Mouse (Mus musculus): ENCODE data around the gene Myo1d. TPM values are rescaled to one million over a fixed set of nuclear protein-coding genes. Genes with fewer than 3 reads are reported as not detected.

Gene Myo1d
- 2.1 and 2.4 TPM in 2 replicates for polyA plus RNA-seq (2015; fragmentation: Nextera tagmentation; extraction: Ambion mirVana)

DNA sequence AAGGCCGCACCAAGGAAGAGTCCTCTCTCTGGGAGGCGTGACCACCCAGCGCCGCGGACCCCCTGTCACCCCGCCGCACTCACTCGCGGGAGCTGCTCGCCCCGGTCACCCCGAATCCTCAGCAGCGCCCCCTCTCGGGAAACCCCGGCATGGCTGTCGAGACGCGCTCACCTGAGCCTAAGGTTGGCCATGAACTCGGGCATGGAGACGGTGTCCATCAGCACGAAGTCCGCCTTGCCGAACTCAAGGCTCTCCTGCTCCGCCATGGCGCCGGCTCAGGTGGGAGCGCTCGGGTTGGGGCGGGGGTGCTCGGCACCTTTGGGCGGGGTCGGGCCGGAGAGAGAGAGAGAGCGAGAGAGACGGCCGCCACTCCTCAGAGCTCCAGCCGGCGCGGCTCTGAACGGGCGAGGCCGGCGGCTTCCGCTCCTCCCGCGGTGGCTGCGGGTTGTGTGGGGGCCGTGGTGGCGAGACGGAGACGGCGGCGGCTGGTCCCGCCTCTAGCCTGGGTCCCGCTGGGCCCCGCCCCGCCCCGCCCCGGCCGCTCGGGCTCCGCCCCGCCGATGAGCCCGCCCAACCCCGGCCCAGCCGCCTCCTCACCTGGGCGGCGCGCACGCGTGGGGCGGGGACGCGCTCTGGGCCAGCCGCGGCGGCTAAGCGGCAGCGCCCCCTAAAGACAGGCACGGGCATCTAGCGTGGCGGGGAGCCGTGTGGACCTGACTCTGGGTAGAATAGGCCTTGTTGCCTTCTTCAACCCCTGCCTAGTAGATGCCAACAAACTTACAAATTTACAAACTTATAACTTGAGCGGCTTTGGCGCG, at the start of gene Myo1d:
Gene Myo1d (minus strand): TSS at position 499 of the 818 bp plus-strand sequence.
- peak within 1 kb of the TSS; percentile 95 for H3K4me2 ChIP-seq (ENCODE audit: low read length)
- WGBS = under 1% methylated on average over 76 of the region's 87 CpGs
- peak within 1 kb of the TSS; percentile 64 for H3K27ac ChIP-seq (ENCODE audit: low read depth, low read length)

GRCm38 (mm10) chr11:80821794-80822193, 42.0 kb upstream of the Myo1d start:
- Histone ChIP-seq H3K27me3 (replicated peaks; ENCODE audit: control insufficient read depth, insufficient read depth, low read length) (no peaks in the 10 kb centered on the region), H3K9me3 (ENCODE audit: control insufficient read depth, low read length) (no peaks in the 10 kb centered on the region), H3K4me3 (ENCODE audit: low read length) (no peak overlapping the region), H3K9ac (ENCODE audit: low read depth, low read length) (no peak overlapping the region), H3K36me3 (ENCODE audit: control insufficient read depth, insufficient read depth, low read length) (no peaks in the 10 kb centered on the region), H3K27ac (ENCODE audit: low read depth, low read length) (no peak overlapping the region), H3K4me2 (ENCODE audit: low read length) (no peak overlapping the region), H3K4me1 (ENCODE audit: control insufficient read depth, insufficient read depth, low read depth, low read length) (peaks cover 6% of the 10 kb centered on the region; the same call in 1 of the 2 replicates)
- no peak for ATAC-seq
- 88% methylated on average over 9 of the region's 9 CpGs for WGBS

More for the DNA sequence above, at the start of gene Myo1d:
- H3K9ac ChIP-seq (ENCODE audit: low read depth, low read length) = peak within 1 kb of the TSS; percentile 79
- H3K4me1 ChIP-seq (ENCODE audit: control insufficient read depth, insufficient read depth, low read depth, low read length) = peaks cover 7% of the 10 kb centered on the region
- peak; percentile 96 for ATAC-seq
- H3K9me3 ChIP-seq (ENCODE audit: control insufficient read depth, low read length) = no peaks in the 10 kb centered on the region
- H3K36me3 ChIP-seq (ENCODE audit: control insufficient read depth, insufficient read depth, low read length) = no peaks in the 10 kb centered on the region
- H3K27me3 ChIP-seq (replicated peaks; ENCODE audit: control insufficient read depth, insufficient read depth, low read length) = peaks cover 2% of the 10 kb centered on the region; the same call in 1 of the 2 replicates
- peak within 1 kb of the TSS; percentile 87 for H3K4me3 ChIP-seq (ENCODE audit: low read length)

DNA sequence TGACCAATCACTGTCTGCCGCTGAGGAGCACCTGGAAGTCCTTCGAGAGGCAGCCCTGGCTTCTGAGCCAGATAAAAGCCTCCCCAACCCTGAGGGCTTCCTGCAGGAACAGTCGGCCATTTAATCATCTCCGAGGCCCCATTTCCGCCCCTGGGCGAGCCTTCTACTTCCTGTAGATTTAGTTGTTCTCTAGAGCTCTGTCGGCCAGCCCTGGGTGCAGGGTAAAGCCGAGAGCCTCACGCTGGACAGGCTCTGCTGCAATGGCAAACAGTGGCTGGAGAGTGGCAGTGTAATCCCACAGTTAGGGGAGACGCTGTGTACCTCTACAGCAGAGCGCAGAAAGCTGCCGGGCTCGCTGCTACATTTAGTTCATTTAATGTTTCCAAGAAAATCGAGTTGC, 41.5 kb upstream of the Myo1d start:
- peak; percentile 83 for ATAC-seq
- Histone ChIP-seq H3K27ac (ENCODE audit: low read depth, low read length) (no peak overlapping the region), H3K9ac (ENCODE audit: low read depth, low read length) (no peak overlapping the region), H3K4me1 (ENCODE audit: control insufficient read depth, insufficient read depth, low read depth, low read length) (peaks cover 6% of the 10 kb centered on the region; the same call in 1 of the 2 replicates), H3K4me2 (ENCODE audit: low read length) (no peak overlapping the region), H3K27me3 (replicated peaks; ENCODE audit: control insufficient read depth, insufficient read depth, low read length) (no peaks in the 10 kb centered on the region), H3K9me3 (ENCODE audit: control insufficient read depth, low read length) (no peaks in the 10 kb centered on the region), H3K4me3 (ENCODE audit: low read length) (no peak overlapping the region), H3K36me3 (ENCODE audit: control insufficient read depth, insufficient read depth, low read length) (no peaks in the 10 kb centered on the region)
- WGBS = 57% methylated on average over 14 of the region's 14 CpGs

DNA sequence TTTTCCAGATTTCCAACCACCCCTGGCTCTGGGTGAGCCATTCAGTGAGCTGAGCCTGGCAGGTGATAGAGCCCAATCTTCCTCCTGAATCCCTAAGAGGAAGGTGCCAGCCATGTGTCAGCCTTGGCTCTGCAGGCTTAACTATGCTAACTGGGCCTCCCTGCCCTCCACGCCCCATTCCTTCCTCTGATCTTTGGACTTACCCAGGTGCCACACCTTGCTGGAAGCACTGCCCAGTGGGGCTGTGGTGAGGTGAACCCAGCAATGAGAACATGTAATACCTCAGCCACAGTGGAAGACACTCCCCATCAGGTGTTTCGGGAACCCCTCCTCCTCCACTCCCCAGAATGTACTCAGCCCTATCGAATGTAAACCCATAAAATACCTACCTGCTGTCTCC, 40.3 kb upstream of the Myo1d start:
- no peaks in the 10 kb centered on the region for H3K36me3 ChIP-seq (ENCODE audit: control insufficient read depth, insufficient read depth, low read length)
- H3K27ac ChIP-seq (ENCODE audit: low read depth, low read length) = no peak overlapping the region
- 96% methylated on average over 3 of the region's 3 CpGs for WGBS
- no peak overlapping the region for H3K4me2 ChIP-seq (ENCODE audit: low read length)
- no peak for ATAC-seq
- H3K4me3 ChIP-seq (ENCODE audit: low read length) = no peak overlapping the region
- H3K27me3 ChIP-seq (replicated peaks; ENCODE audit: control insufficient read depth, insufficient read depth, low read length) = no peaks in the 10 kb centered on the region
- H3K9me3 ChIP-seq (ENCODE audit: control insufficient read depth, low read length) = no peaks in the 10 kb centered on the region
- H3K9ac ChIP-seq (ENCODE audit: low read depth, low read length) = no peak overlapping the region
- H3K4me1 ChIP-seq (ENCODE audit: control insufficient read depth, insufficient read depth, low read depth, low read length) = peaks cover 6% of the 10 kb centered on the region; the same call in 1 of the 2 replicates

DNA sequence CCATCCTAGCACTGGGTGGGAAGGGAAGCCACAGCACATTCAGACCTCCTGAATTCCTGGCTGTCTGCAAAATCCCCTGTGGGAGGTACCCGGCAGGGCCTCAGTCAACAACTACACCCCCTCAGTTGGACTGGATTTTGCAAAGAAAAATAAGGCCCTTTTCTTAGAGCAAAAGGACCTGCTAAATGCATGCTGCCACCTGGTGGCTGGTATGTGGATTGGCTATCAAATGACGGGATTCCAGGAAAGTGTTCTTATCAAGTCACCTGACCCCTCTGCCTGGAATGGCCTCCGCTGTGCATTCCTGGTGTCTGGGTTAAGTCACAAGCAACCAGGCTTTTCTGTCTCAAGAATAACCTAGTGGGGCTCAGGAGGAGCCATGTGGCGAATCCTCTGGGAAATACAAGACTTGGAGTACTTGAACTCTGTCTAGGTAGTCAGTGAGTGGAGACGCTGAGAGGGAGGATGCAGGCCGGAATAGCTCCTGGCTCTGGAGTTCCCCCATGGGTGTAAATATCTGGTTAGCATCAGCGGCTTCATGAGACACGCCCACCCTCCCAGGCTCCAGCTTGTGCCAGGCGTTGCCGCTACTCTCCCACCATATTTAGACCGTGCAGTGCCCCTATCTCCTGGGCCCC, 38.4 kb upstream of the Myo1d start:
- Histone ChIP-seq H3K36me3 (ENCODE audit: control insufficient read depth, insufficient read depth, low read length) (no peaks in the 10 kb centered on the region), H3K4me3 (ENCODE audit: low read length) (no peak overlapping the region), H3K27me3 (replicated peaks; ENCODE audit: control insufficient read depth, insufficient read depth, low read length) (no peaks in the 10 kb centered on the region), H3K27ac (ENCODE audit: low read depth, low read length) (no peak overlapping the region), H3K4me1 (ENCODE audit: control insufficient read depth, insufficient read depth, low read depth, low read length) (peaks cover 6% of the 10 kb centered on the region; the same call in 1 of the 2 replicates), H3K9ac (ENCODE audit: low read depth, low read length) (no peak overlapping the region), H3K9me3 (ENCODE audit: control insufficient read depth, low read length) (no peaks in the 10 kb centered on the region), H3K4me2 (ENCODE audit: low read length) (no peak overlapping the region)
- 47% methylated on average over 11 of the region's 11 CpGs for WGBS
- ATAC-seq = 0 out of 2 replicates have a peak, but pooled peaks have one; percentile 42

- WGBS = 85% methylated on average over 7 of the region's 7 CpGs
- H3K27ac ChIP-seq (ENCODE audit: low read depth, low read length) = no peak overlapping the region
- no peak for ATAC-seq
These were observed 35.5 kb upstream of the Myo1d start for GRCm38 (mm10) chr11:80815354-80815753.

GRCm38 (mm10) chr11:80811156-80811555, 31.3 kb upstream of the Myo1d start:
- peaks cover 10% of the 10 kb centered on the region for H3K4me1 ChIP-seq (ENCODE audit: control insufficient read depth, insufficient read depth, low read depth, low read length)
- no peak overlapping the region for H3K27ac ChIP-seq (ENCODE audit: low read depth, low read length)
- ATAC-seq = no peak
- no peaks in the 10 kb centered on the region for H3K27me3 ChIP-seq (replicated peaks; ENCODE audit: control insufficient read depth, insufficient read depth, low read length)
- 19% methylated on average over 5 of the region's 5 CpGs for WGBS
- peak overlapping the region; percentile 97 for H3K4me2 ChIP-seq (ENCODE audit: low read length)
- H3K9ac ChIP-seq (ENCODE audit: low read depth, low read length) = 0 out of 2 replicates have a peak overlapping the region, but pooled peaks have one; percentile 16
- peak overlapping the region; percentile 57 for H3K4me3 ChIP-seq (ENCODE audit: low read length)
- H3K9me3 ChIP-seq (ENCODE audit: control insufficient read depth, low read length) = no peaks in the 10 kb centered on the region
- H3K36me3 ChIP-seq (ENCODE audit: control insufficient read depth, insufficient read depth, low read length) = no peaks in the 10 kb centered on the region

More at GRCm38 (mm10) chr11:80815354-80815753, 35.5 kb upstream of the Myo1d start:
- Histone ChIP-seq H3K4me1 (ENCODE audit: control insufficient read depth, insufficient read depth, low read depth, low read length) (peaks cover 10% of the 10 kb centered on the region), H3K36me3 (ENCODE audit: control insufficient read depth, insufficient read depth, low read length) (no peaks in the 10 kb centered on the region), H3K9ac (ENCODE audit: low read depth, low read length) (no peak overlapping the region), H3K4me2 (ENCODE audit: low read length) (no peak overlapping the region), H3K4me3 (ENCODE audit: low read length) (no peak overlapping the region), H3K27me3 (replicated peaks; ENCODE audit: control insufficient read depth, insufficient read depth, low read length) (no peaks in the 10 kb centered on the region), H3K9me3 (ENCODE audit: control insufficient read depth, low read length) (no peaks in the 10 kb centered on the region)

- Histone ChIP-seq H3K36me3 (ENCODE audit: control insufficient read depth, insufficient read depth, low read length) (no peaks in the 10 kb centered on the region), H3K4me2 (ENCODE audit: low read length) (peak within 1 kb of the TSS; percentile 97), H3K27me3 (replicated peaks; ENCODE audit: control insufficient read depth, insufficient read depth, low read length) (no peaks in the 10 kb centered on the region), H3K4me3 (ENCODE audit: low read length) (peak within 1 kb of the TSS; percentile 57), H3K27ac (ENCODE audit: low read depth, low read length) (no peak within 1 kb of the TSS), H3K9ac (ENCODE audit: low read depth, low read length) (peak within 1 kb of the TSS; percentile 77), H3K4me1 (ENCODE audit: control insufficient read depth, insufficient read depth, low read depth, low read length) (peaks cover 10% of the 10 kb centered on the region), H3K9me3 (ENCODE audit: control insufficient read depth, low read length) (no peaks in the 10 kb centered on the region)
- under 1% methylated on average over 44 of the region's 54 CpGs for WGBS
- ATAC-seq = peak; percentile 60; the same call in 1 of the 2 replicates
These were observed 30.4 kb upstream of the Myo1d start, which contains the start of gene Tmem98 for GRCm38 (mm10) chr11:80809993-80810821. Tmem98 (plus strand) TSS chr11:80810175.

Measured in hindbrain, embryonic 16.5 days (tissue).